11 mouse cellular contexts compared by ENCODE assay signal in the genomic region with DNA sequence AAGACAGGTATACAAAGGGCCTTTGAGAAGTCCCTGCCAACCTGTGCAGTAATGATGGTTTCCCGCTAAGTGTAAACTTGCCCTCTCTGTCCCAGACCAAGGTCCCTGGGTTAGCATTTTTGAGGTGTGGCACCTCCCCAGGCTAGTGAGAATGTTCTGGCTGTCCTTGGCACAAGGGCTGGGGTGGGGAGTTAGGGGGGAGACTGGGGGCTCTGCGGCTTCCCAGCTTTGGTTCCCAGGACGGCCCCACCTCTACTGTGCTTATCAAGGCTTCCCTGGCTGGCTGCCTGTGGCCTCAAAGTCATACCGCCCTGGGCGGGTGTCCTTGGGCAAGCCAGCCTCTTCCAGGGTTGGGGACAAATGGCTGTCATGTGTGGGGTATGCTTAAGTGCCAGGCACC. TPM values are rescaled to one million over a fixed set of nuclear protein-coding genes. Genes with fewer than 3 reads are reported as not detected.
DNase-seq lines count a peak whose midpoint lies in the region; ATAC-seq and TF ChIP-seq lines count a peak whose summit lies in the region.
"Had no signal": no experiment of that assay in that cellular context is flagged by ENCODE, and none has a peak within 500 bp of the region (broad histone marks: within the 10 kb centered on the region; RNA-seq: fewer than 3 reads in every experiment).

No protein-coding gene starts in this region.

- no peak overlapping the region for H3K9ac ChIP-seq in kidney, embryonic 15.5 days
- no peak overlapping the region for H3K9ac ChIP-seq in kidney, embryonic 14.5 days (ENCODE audit: low read depth, low read length)
- no peak overlapping the region for H3K9ac ChIP-seq in intestine, postnatal 0 days (ENCODE audit: low read depth, low read length)
- H3K9ac ChIP-seq in stomach, embryonic 14.5 days (replicated peaks; ENCODE audit: low read depth, low read length) = no peak overlapping the region
- H3K9ac ChIP-seq: embryonic facial prominence, embryonic 13.5 days had no signal

- TF ChIP-seq CTCF in intestine, postnatal 0 days (IDR thresholded peaks at IDR 0.05; ENCODE audit: low read depth) = no peak

- peaks cover 59% of the 10 kb centered on the region for H3K4me1 ChIP-seq in kidney, embryonic 15.5 days
- H3K4me1 ChIP-seq in kidney, embryonic 14.5 days (ENCODE audit: control insufficient read depth, insufficient read depth, low read length) = peaks cover 37% of the 10 kb centered on the region
- H3K4me1 ChIP-seq in intestine, postnatal 0 days (replicated peaks; ENCODE audit: control insufficient read depth, insufficient read depth, low read length) = peaks cover 21% of the 10 kb centered on the region
- peaks cover 24% of the 10 kb centered on the region for H3K4me1 ChIP-seq in stomach, embryonic 14.5 days (ENCODE audit: control insufficient read depth, insufficient read depth, low read length)

- no peak for ATAC-seq in kidney, embryonic 15.5 days (replicated peaks; ENCODE audit: low FRiP score)
- no peak for ATAC-seq in kidney, embryonic 14.5 days (ENCODE audit: low FRiP score, low TSS enrichment)
- ATAC-seq in intestine, postnatal 0 days = peak; percentile 85
- ATAC-seq in stomach, embryonic 14.5 days (ENCODE audit: insufficient number of reproducible peaks, insufficient read depth, low FRiP score, low read depth) = peak; percentile 26; the same call in 1 of the 2 replicates
- no peak for ATAC-seq in granulocyte monocyte progenitor cell, adult 5-6 weeks (replicated peaks; ENCODE audit: poor library complexity, severe bottlenecking)

- H3K9me3 ChIP-seq in kidney, embryonic 15.5 days (replicated peaks) = no peaks in the 10 kb centered on the region
- no peaks in the 10 kb centered on the region for H3K9me3 ChIP-seq in kidney, embryonic 14.5 days (ENCODE audit: control insufficient read depth, low read length)
- no peaks in the 10 kb centered on the region for H3K9me3 ChIP-seq in intestine, postnatal 0 days (ENCODE audit: control insufficient read depth)
- H3K9me3 ChIP-seq in stomach, embryonic 14.5 days (ENCODE audit: control insufficient read depth, low read depth, low read length) = no peaks in the 10 kb centered on the region
- H3K9me3 ChIP-seq: embryonic facial prominence, embryonic 13.5 days had no signal

- DNase-seq in heart, adult 18-20 months = peak; percentile 81 to 87
- DNase-seq in cerebellum, postnatal 4 days (ENCODE audit: low spot score in 2 of 2) = no peak
- DNase-seq in gastrocnemius, postnatal 4 days (ENCODE audit: low spot score in 2 of 2) = no peak
- DNase-seq: right cerebral cortex, postnatal 4 days had no signal

- H3K36me3 ChIP-seq in kidney, embryonic 15.5 days = no peaks in the 10 kb centered on the region
- H3K36me3 ChIP-seq in kidney, embryonic 14.5 days (ENCODE audit: control insufficient read depth, insufficient read depth, low read length) = no peaks in the 10 kb centered on the region
- no peaks in the 10 kb centered on the region for H3K36me3 ChIP-seq in intestine, postnatal 0 days (ENCODE audit: control insufficient read depth, insufficient read depth)
- no peaks in the 10 kb centered on the region for H3K36me3 ChIP-seq in stomach, embryonic 14.5 days (ENCODE audit: control insufficient read depth, insufficient read depth, low read length)
- H3K36me3 ChIP-seq: embryonic facial prominence, embryonic 13.5 days had no signal

- peaks cover 4% of the 10 kb centered on the region; the same call in 1 of the 2 replicates for H3K27me3 ChIP-seq in kidney, embryonic 15.5 days
- H3K27me3 ChIP-seq in kidney, embryonic 14.5 days (ENCODE audit: control insufficient read depth, insufficient read depth, low read length) = no peaks in the 10 kb centered on the region
- no peaks in the 10 kb centered on the region for H3K27me3 ChIP-seq in intestine, postnatal 0 days (replicated peaks; ENCODE audit: control insufficient read depth, insufficient read depth, low read length)
- no peaks in the 10 kb centered on the region for H3K27me3 ChIP-seq in stomach, embryonic 14.5 days (ENCODE audit: control insufficient read depth, insufficient read depth, low read length)
- H3K27me3 ChIP-seq: embryonic facial prominence, embryonic 13.5 days had no signal

- no peak overlapping the region for H3K4me3 ChIP-seq in kidney, embryonic 15.5 days (replicated peaks)
- no peak overlapping the region for H3K4me3 ChIP-seq in kidney, embryonic 14.5 days (ENCODE audit: low read length)
- H3K4me3 ChIP-seq in intestine, postnatal 0 days (ENCODE audit: low read depth, low read length) = no peak overlapping the region
- no peak overlapping the region for H3K4me3 ChIP-seq in stomach, embryonic 14.5 days (ENCODE audit: low read depth, low read length)
- H3K4me3 ChIP-seq: embryonic facial prominence, embryonic 13.5 days had no signal

- 87% methylated on average over 5 of the region's 5 CpGs for WGBS in kidney, embryonic 15.5 days
- WGBS in kidney, embryonic 14.5 days = 76% methylated on average over 5 of the region's 5 CpGs
- 33% methylated on average over 5 of the region's 5 CpGs for WGBS in intestine, postnatal 0 days
- WGBS in stomach, embryonic 14.5 days = 84% methylated on average over 5 of the region's 5 CpGs

- H3K27ac ChIP-seq in kidney, embryonic 15.5 days = peak overlapping the region; percentile 48; the same call in 1 of the 2 replicates
- H3K27ac ChIP-seq in kidney, embryonic 14.5 days (ENCODE audit: low read depth, low read length) = no peak overlapping the region
- H3K27ac ChIP-seq in intestine, postnatal 0 days (ENCODE audit: low read depth, low read length) = peak overlapping the region; percentile 57; the same call in 1 of the 2 replicates
- no peak overlapping the region; the same call in 1 of the 2 replicates for H3K27ac ChIP-seq in stomach, embryonic 14.5 days (ENCODE audit: low read length)
- H3K27ac ChIP-seq: embryonic facial prominence, embryonic 13.5 days had no signal

- no peak overlapping the region for H3K4me2 ChIP-seq in kidney, embryonic 15.5 days
- H3K4me2 ChIP-seq in kidney, embryonic 14.5 days (replicated peaks; ENCODE audit: low read depth, low read length) = no peak overlapping the region
- no peak overlapping the region for H3K4me2 ChIP-seq in intestine, postnatal 0 days (replicated peaks; ENCODE audit: low read depth)
- H3K4me2 ChIP-seq in stomach, embryonic 14.5 days (replicated peaks; ENCODE audit: low read depth, low read length) = no peak overlapping the region
- H3K4me2 ChIP-seq: embryonic facial prominence, embryonic 13.5 days had no signal

RNA-seq across cellular contexts. Expression of a gene that starts 16.0 kb away (rescaled TPM):
- polyA plus RNA-seq in kidney, embryonic 15.5 days (2015; fragmentation: Nextera tagmentation; extraction: Ambion mirVana) = 5.8 and 6.5 TPM in 2 replicates
- polyA plus RNA-seq in kidney, embryonic 14.5 days (2014; fragmentation: Nextera tagmentation; extraction: Ambion mirVana) = 4.0 and 5.4 TPM in 2 replicates
- total RNA-seq in heart, adult 18-20 months (2021) = 10 to 100 TPM; 33.8 to 36.4 TPM
- 10.5 and 13.8 TPM in 2 replicates for polyA plus RNA-seq in intestine, postnatal 0 days (2015; fragmentation: Nextera tagmentation; extraction: Ambion mirVana)
- 4.2 and 6.0 TPM in 2 replicates for polyA plus RNA-seq in stomach, embryonic 14.5 days (2014; fragmentation: Nextera tagmentation; extraction: Ambion mirVana)
- total RNA-seq in granulocyte monocyte progenitor cell, adult 5-6 weeks (2014; fragmentation: Nextera tagmentation) = not detected in 2 replicates
- total RNA-seq in granulocyte monocyte progenitor cell, adult 5-6 weeks (2017) = not detected in 2 replicates
- total RNA-seq in gastrocnemius, postnatal 4 days (2021) = 1 to 10 TPM; 6.0 to 7.7 TPM

RNA-seq across cellular contexts. Expression of a gene that starts 27.7 kb away (rescaled TPM):
- 7.1 and 8.2 TPM in 2 replicates for polyA plus RNA-seq in kidney, embryonic 15.5 days (2015; fragmentation: Nextera tagmentation; extraction: Ambion mirVana)
- polyA plus RNA-seq in kidney, embryonic 14.5 days (2014; fragmentation: Nextera tagmentation; extraction: Ambion mirVana) = 4.4 and 4.9 TPM in 2 replicates
- total RNA-seq in heart, adult 18-20 months (2021) = under 1 TPM in 1 of 2 experiments, not detected in 1; 0.10 TPM
- 0.97 and 1.3 TPM in 2 replicates for polyA plus RNA-seq in intestine, postnatal 0 days (2015; fragmentation: Nextera tagmentation; extraction: Ambion mirVana)
- polyA plus RNA-seq in stomach, embryonic 14.5 days (2014; fragmentation: Nextera tagmentation; extraction: Ambion mirVana) = 22.5 and 27.0 TPM in 2 replicates
- not detected in 2 replicates for total RNA-seq in granulocyte monocyte progenitor cell, adult 5-6 weeks (2014; fragmentation: Nextera tagmentation)
- not detected in 2 replicates for total RNA-seq in granulocyte monocyte progenitor cell, adult 5-6 weeks (2017)
- total RNA-seq in gastrocnemius, postnatal 4 days (2021) = 10 to 100 TPM in 1 of 2 experiments, 1 to 10 TPM in 1; 10.0 to 10.3 TPM
- total RNA-seq: gastrocnemius, adult 18-20 months had no signal

RNA-seq across cellular contexts. Expression of a gene that starts 53.1 kb away (rescaled TPM):
- polyA plus RNA-seq in kidney, embryonic 15.5 days (2015; fragmentation: Nextera tagmentation; extraction: Ambion mirVana) = 91.8 and 105 TPM in 2 replicates
- 74.4 and 95.1 TPM in 2 replicates for polyA plus RNA-seq in kidney, embryonic 14.5 days (2014; fragmentation: Nextera tagmentation; extraction: Ambion mirVana)
- total RNA-seq in heart, adult 18-20 months (2021) = 10 to 100 TPM; 13.1 to 14.9 TPM
- 32.8 and 34.0 TPM in 2 replicates for polyA plus RNA-seq in intestine, postnatal 0 days (2015; fragmentation: Nextera tagmentation; extraction: Ambion mirVana)
- 61.3 and 66.6 TPM in 2 replicates for polyA plus RNA-seq in stomach, embryonic 14.5 days (2014; fragmentation: Nextera tagmentation; extraction: Ambion mirVana)
- 28.1 and 62.3 TPM in 2 replicates for total RNA-seq in granulocyte monocyte progenitor cell, adult 5-6 weeks (2014; fragmentation: Nextera tagmentation)
- total RNA-seq in granulocyte monocyte progenitor cell, adult 5-6 weeks (2017) = 33.9 and 45.6 TPM in 2 replicates
- total RNA-seq in gastrocnemius, postnatal 4 days (2021) = 10 to 100 TPM; 24.5 to 26.8 TPM

Comparison
In these comparisons a context has a peak if more than half of its experiments do, and no peak if none do; other contexts are left out.
1. H3K27ac ChIP-seq: peak in kidney, embryonic 15.5 days (single experiment) and intestine, postnatal 0 days (single experiment); none in kidney, embryonic 14.5 days (single experiment) and stomach, embryonic 14.5 days (single experiment).
2. ATAC-seq: peak in intestine, postnatal 0 days (single experiment) and stomach, embryonic 14.5 days (single experiment); none in kidney, embryonic 15.5 days (single experiment), kidney, embryonic 14.5 days (single experiment) and granulocyte monocyte progenitor cell, adult 5-6 weeks (single experiment).
3. DNase-seq: peak in heart, adult 18-20 months (2 of 2); none in cerebellum, postnatal 4 days (0 of 2) and gastrocnemius, postnatal 4 days (0 of 2).